Comparison of ENCODE assay signal across 23 mouse cellular contexts in the genomic region with DNA sequence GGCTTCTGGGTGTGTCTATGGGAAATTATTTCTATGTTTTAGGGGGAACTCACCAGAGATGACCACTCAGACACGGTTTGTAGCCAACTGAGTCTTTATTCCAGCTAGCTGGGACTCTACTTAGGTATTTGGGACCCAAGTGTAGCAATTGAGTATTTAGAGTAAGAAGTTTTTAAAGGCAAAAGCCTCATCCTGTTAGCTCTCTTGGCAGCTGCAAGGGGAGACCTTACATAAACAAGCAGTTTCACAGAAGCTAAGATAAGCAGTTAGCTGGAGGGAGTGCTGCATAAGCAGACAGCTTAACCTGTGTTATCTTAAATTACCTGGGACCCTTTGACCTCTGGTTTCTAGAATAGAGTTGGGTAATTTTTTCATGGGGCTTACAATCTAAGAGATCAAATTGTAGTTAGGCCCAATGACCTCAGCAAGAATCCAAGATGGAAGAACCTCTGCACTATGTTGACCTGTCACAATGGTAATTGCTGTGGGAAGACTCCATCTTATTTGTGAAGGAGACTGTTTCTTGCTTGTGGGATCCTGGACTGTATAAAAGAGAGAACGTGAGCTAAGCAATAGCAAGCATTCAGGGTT. TPM values are rescaled to one million over a fixed set of nuclear protein-coding genes. Genes with fewer than 3 reads are reported as not detected.
A peak's percentile ranks its signal among the peaks of the same experiment; 100 is the strongest.
DNase-seq lines count a peak whose midpoint lies in the region; ATAC-seq and TF ChIP-seq lines count a peak whose summit lies in the region.
"Had no signal": no experiment of that assay in that cellular context is flagged by ENCODE, and none has a peak within 500 bp of the region (broad histone marks: within the 10 kb centered on the region; RNA-seq: fewer than 3 reads in every experiment).

No protein-coding gene starts in this region.

- H3K36me3 ChIP-seq in stomach, embryonic 16.5 days (ENCODE audit: control insufficient read depth, insufficient read depth, low read length): no peaks in the 10 kb centered on the region
- no peaks in the 10 kb centered on the region for H3K36me3 ChIP-seq in stomach, postnatal 0 days (ENCODE audit: control insufficient read depth, insufficient read depth, low read length)
- H3K36me3 ChIP-seq in midbrain, embryonic 11.5 days (ENCODE audit: control insufficient read depth, insufficient read depth, low read length): no peaks in the 10 kb centered on the region
- H3K36me3 ChIP-seq in neural tube, embryonic 15.5 days: no peaks in the 10 kb centered on the region
- H3K36me3 ChIP-seq: G1E had no signal

- no peaks in the 10 kb centered on the region for H3K9me3 ChIP-seq in stomach, embryonic 16.5 days (replicated peaks; ENCODE audit: control insufficient read depth, low read length)
- H3K9me3 ChIP-seq in stomach, postnatal 0 days (ENCODE audit: control insufficient read depth, low read length): no peaks in the 10 kb centered on the region
- no peaks in the 10 kb centered on the region for H3K9me3 ChIP-seq in midbrain, embryonic 11.5 days (ENCODE audit: control insufficient read depth, low read length)
- no peaks in the 10 kb centered on the region for H3K9me3 ChIP-seq in neural tube, embryonic 15.5 days (replicated peaks)
- H3K9me3 ChIP-seq: G1E had no signal

- H3K4me2 ChIP-seq in stomach, embryonic 16.5 days (ENCODE audit: low read depth, low read length): no peak overlapping the region
- H3K4me2 ChIP-seq in stomach, postnatal 0 days (replicated peaks; ENCODE audit: low read depth): no peak overlapping the region
- no peak overlapping the region for H3K4me2 ChIP-seq in midbrain, embryonic 11.5 days
- H3K4me2 ChIP-seq in neural tube, embryonic 15.5 days: no peak overlapping the region

- TF ChIP-seq CTCF in stomach, postnatal 0 days (IDR thresholded peaks at IDR 0.05; ENCODE audit: low read depth): no peak

- no peak overlapping the region for H3K9ac ChIP-seq in stomach, embryonic 16.5 days (ENCODE audit: low read length)
- no peak overlapping the region for H3K9ac ChIP-seq in stomach, postnatal 0 days (ENCODE audit: low read length)
- no peak overlapping the region for H3K9ac ChIP-seq in midbrain, embryonic 11.5 days (ENCODE audit: low read length)
- no peak overlapping the region for H3K9ac ChIP-seq in neural tube, embryonic 15.5 days (replicated peaks)

- H3K4me3 ChIP-seq in stomach, embryonic 16.5 days (replicated peaks; ENCODE audit: low read length): no peak overlapping the region
- H3K4me3 ChIP-seq in stomach, postnatal 0 days (ENCODE audit: low read depth, low read length): no peak overlapping the region
- no peak overlapping the region for H3K4me3 ChIP-seq in midbrain, embryonic 11.5 days (ENCODE audit: low read depth, low read length)
- no peak overlapping the region for H3K4me3 ChIP-seq in neural tube, embryonic 15.5 days (replicated peaks)

- no peaks in the 10 kb centered on the region for H3K27me3 ChIP-seq in stomach, embryonic 16.5 days (ENCODE audit: control insufficient read depth, insufficient read depth, low read length)
- no peaks in the 10 kb centered on the region for H3K27me3 ChIP-seq in stomach, postnatal 0 days (ENCODE audit: control insufficient read depth, insufficient read depth, low read length)
- no peaks in the 10 kb centered on the region for H3K27me3 ChIP-seq in midbrain, embryonic 11.5 days (ENCODE audit: control insufficient read depth, insufficient read depth, low read length)
- no peaks in the 10 kb centered on the region for H3K27me3 ChIP-seq in neural tube, embryonic 15.5 days (replicated peaks)
- H3K27me3 ChIP-seq: CH12.LX, Patski had no signal

- ATAC-seq in stomach, embryonic 16.5 days (ENCODE audit: insufficient read depth, low FRiP score): no peak
- no peak for ATAC-seq in stomach, postnatal 0 days (ENCODE audit: low FRiP score, low TSS enrichment)
- ATAC-seq in midbrain, embryonic 11.5 days (ENCODE audit: low FRiP score): no peak
- ATAC-seq in neural tube, embryonic 15.5 days (ENCODE audit: low FRiP score): no peak
- ATAC-seq: activated CD4-positive, CD25-positive, alpha-beta regulatory T cell, adult 4 months; CD4-positive, CD25-positive, alpha-beta regulatory T cell, adult 4 months; Patski had no signal

- WGBS in stomach, embryonic 16.5 days: 89% methylated on average over 2 of the region's 2 CpGs
- WGBS in stomach, postnatal 0 days: 94% methylated on average over 2 of the region's 2 CpGs
- 92% methylated on average over 2 of the region's 2 CpGs for WGBS in midbrain, embryonic 11.5 days
- WGBS in neural tube, embryonic 15.5 days: 87% methylated on average over 2 of the region's 2 CpGs

- H3K27ac ChIP-seq in stomach, embryonic 16.5 days (ENCODE audit: low read length): 0 out of 2 replicates have a peak overlapping the region, but pooled peaks have one; percentile 28
- no peak overlapping the region for H3K27ac ChIP-seq in stomach, postnatal 0 days (replicated peaks)
- H3K27ac ChIP-seq in midbrain, embryonic 11.5 days (ENCODE audit: low read depth, low read length): no peak overlapping the region
- no peak overlapping the region for H3K27ac ChIP-seq in neural tube, embryonic 15.5 days (replicated peaks)

- no peaks in the 10 kb centered on the region for H3K4me1 ChIP-seq in stomach, embryonic 16.5 days (ENCODE audit: control insufficient read depth, insufficient read depth, low read length)
- H3K4me1 ChIP-seq in stomach, postnatal 0 days (replicated peaks; ENCODE audit: control insufficient read depth, insufficient read depth): no peaks in the 10 kb centered on the region
- H3K4me1 ChIP-seq in midbrain, embryonic 11.5 days (ENCODE audit: control insufficient read depth, insufficient read depth, low read length): no peaks in the 10 kb centered on the region
- no peaks in the 10 kb centered on the region for H3K4me1 ChIP-seq in neural tube, embryonic 15.5 days

- DNase-seq in stomach, postnatal 0 days (ENCODE audit: low spot score): no peak
- DNase-seq in 3T3-L1 (ENCODE audit: low read depth, low spot score) (peak; percentile 93), adipocyte (ENCODE audit: low spot score) (peak; percentile 95)
- no peak for DNase-seq in midbrain, embryonic 11.5 days (ENCODE audit: low spot score, missing footprints)
- DNase-seq: adrenal gland, adult 2 months; adrenal gland, adult 8-10 months; adrenal gland, postnatal 10 days; adrenal gland, postnatal 14 days; adrenal gland, postnatal 25 days; adrenal gland, postnatal 36 days; B cell, adult 2 months; cerebellum, adult 11 months; cerebellum, adult 11-12 months; cerebellum, adult 18-20 months; cerebellum, adult 2 months; cerebellum, adult 8-10 months had no signal

- TF ChIP-seq EP300 in stomach, postnatal 0 days (optimal IDR thresholded peaks at IDR 0.05): no peak

RNA-seq across cellular contexts. Expression of gene Cpm, which starts 18.4 kb away (rescaled TPM):
- polyA plus RNA-seq in stomach, embryonic 16.5 days (2015; fragmentation: Nextera tagmentation; extraction: Ambion mirVana): 74.0 and 88.1 TPM in 2 replicates
- polyA plus RNA-seq in stomach, postnatal 0 days (2015; fragmentation: Nextera tagmentation; extraction: Ambion mirVana): 22.9 and 26.6 TPM in 2 replicates
- 5.5 and 6.2 TPM in 2 replicates for polyA plus RNA-seq in midbrain, embryonic 11.5 days (2014; fragmentation: Nextera tagmentation; extraction: Ambion mirVana)
- polyA plus RNA-seq in neural tube, embryonic 15.5 days (2015; fragmentation: Nextera tagmentation; extraction: Ambion mirVana): 4.1 and 12.9 TPM in 2 replicates
- polyA plus RNA-seq: G1E had no signal

Comparison
In these comparisons a context has a peak if more than half of its experiments do, and no peak if none do; other contexts are left out.
1. DNase-seq: peak in 3T3-L1 (single experiment) and adipocyte (single experiment); none in stomach, postnatal 0 days (single experiment) and midbrain, embryonic 11.5 days (single experiment).